11 mouse cellular contexts compared by ENCODE assay signal in the genomic region with DNA sequence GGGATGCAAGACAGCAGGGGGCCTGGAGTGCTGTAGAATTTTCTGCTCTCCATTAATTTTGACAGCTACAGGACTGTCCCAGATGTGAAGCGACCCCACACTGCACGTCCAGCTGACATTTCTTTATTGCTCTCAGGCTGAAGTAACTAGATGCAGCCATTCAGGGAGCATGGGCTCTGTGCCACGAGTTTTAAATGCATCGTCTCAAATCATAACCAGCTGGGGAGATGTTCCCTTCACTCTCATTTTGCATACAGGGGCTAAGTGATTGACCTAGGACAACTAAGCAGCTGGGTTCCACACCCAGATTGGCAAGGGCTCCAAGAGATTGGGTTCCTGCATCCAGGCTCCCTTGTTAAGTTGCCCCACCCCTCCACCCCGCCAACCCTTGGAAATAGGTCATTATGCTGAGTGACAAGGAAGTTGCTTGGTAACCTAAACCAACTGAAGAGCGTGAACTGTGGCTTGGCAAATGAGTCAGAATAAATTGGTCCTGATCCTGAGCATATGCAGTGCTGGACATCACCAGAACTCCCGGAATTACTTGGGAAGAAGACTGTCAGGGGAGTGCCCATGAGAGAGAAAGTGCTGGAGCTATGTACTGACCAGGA.
DNase-seq lines count a peak whose midpoint lies in the region; ATAC-seq lines count a peak whose summit lies in the region.
"Had no signal": no experiment of that assay in that cellular context is flagged by ENCODE, and none has a peak within 500 bp of the region (broad histone marks: within the 10 kb centered on the region; RNA-seq: fewer than 3 reads in every experiment).

No protein-coding gene starts in this region.

- no peak overlapping the region for H3K9ac ChIP-seq in hindbrain, embryonic 11.5 days (ENCODE audit: low read depth, low read length)
- no peak overlapping the region for H3K9ac ChIP-seq in hindbrain, embryonic 14.5 days
- no peak overlapping the region for H3K9ac ChIP-seq in stomach, embryonic 16.5 days (ENCODE audit: low read length)

- no peaks in the 10 kb centered on the region for H3K36me3 ChIP-seq in hindbrain, embryonic 11.5 days (ENCODE audit: control insufficient read depth, insufficient read depth, low read length)
- no peaks in the 10 kb centered on the region for H3K36me3 ChIP-seq in hindbrain, embryonic 14.5 days (replicated peaks; ENCODE audit: control insufficient read depth, insufficient read depth)
- H3K36me3 ChIP-seq in limb, embryonic 10.5 days: no peaks in the 10 kb centered on the region
- no peaks in the 10 kb centered on the region for H3K36me3 ChIP-seq in stomach, embryonic 16.5 days (ENCODE audit: control insufficient read depth, insufficient read depth, low read length)

- no peaks in the 10 kb centered on the region for H3K4me1 ChIP-seq in hindbrain, embryonic 11.5 days (replicated peaks; ENCODE audit: control insufficient read depth, insufficient read depth, low read length)
- peaks cover 12% of the 10 kb centered on the region for H3K4me1 ChIP-seq in hindbrain, embryonic 14.5 days (replicated peaks; ENCODE audit: control insufficient read depth, insufficient read depth, low read length)
- peaks cover 32% of the 10 kb centered on the region for H3K4me1 ChIP-seq in limb, embryonic 10.5 days
- H3K4me1 ChIP-seq in stomach, embryonic 16.5 days (ENCODE audit: control insufficient read depth, insufficient read depth, low read length): no peaks in the 10 kb centered on the region

- no peak overlapping the region for H3K4me2 ChIP-seq in hindbrain, embryonic 11.5 days (replicated peaks; ENCODE audit: low read depth, low read length)
- H3K4me2 ChIP-seq in hindbrain, embryonic 14.5 days (replicated peaks): no peak overlapping the region
- H3K4me2 ChIP-seq in stomach, embryonic 16.5 days (ENCODE audit: low read depth, low read length): no peak overlapping the region

- ATAC-seq in hindbrain, embryonic 11.5 days (ENCODE audit: low FRiP score): peak; percentile 25; the same call in 1 of the 2 replicates
- ATAC-seq in hindbrain, embryonic 14.5 days (ENCODE audit: low FRiP score): no peak
- ATAC-seq in stomach, embryonic 16.5 days (ENCODE audit: insufficient read depth, low FRiP score): peak; percentile 66; the same call in 1 of the 2 replicates

- no peaks in the 10 kb centered on the region; the same call in 1 of the 2 replicates for H3K27me3 ChIP-seq in hindbrain, embryonic 11.5 days (ENCODE audit: control insufficient read depth, insufficient read depth, low read length)
- no peaks in the 10 kb centered on the region for H3K27me3 ChIP-seq in hindbrain, embryonic 14.5 days (ENCODE audit: control insufficient read depth, insufficient read depth, low read length)
- H3K27me3 ChIP-seq in limb, embryonic 10.5 days (ENCODE audit: low read depth, poor library complexity, severe bottlenecking): no peaks in the 10 kb centered on the region
- no peaks in the 10 kb centered on the region for H3K27me3 ChIP-seq in stomach, embryonic 16.5 days (ENCODE audit: control insufficient read depth, insufficient read depth, low read length)

- peak; percentile 44 for DNase-seq in hindbrain, embryonic 11.5 days (ENCODE audit: low spot score)
- DNase-seq in hindbrain, embryonic 14.5 days (ENCODE audit: low spot score): no peak
- DNase-seq in thymus, postnatal 0 days (ENCODE audit: low spot score): peak; percentile 33
- no peak for DNase-seq in thymus, adult 18-20 months
- DNase-seq in limb, embryonic 10.5 days (ENCODE audit: low spot score): peak; percentile 47
- DNase-seq in urinary bladder, postnatal 10 days (ENCODE audit: low spot score): no peak
- DNase-seq in liver: no peak
- DNase-seq: adrenal gland, postnatal 14 days; cerebellum, postnatal 25 days; right cerebral cortex, postnatal 25 days had no signal

- H3K4me3 ChIP-seq in hindbrain, embryonic 11.5 days (ENCODE audit: low read depth, low read length): no peak overlapping the region
- no peak overlapping the region for H3K4me3 ChIP-seq in hindbrain, embryonic 14.5 days (replicated peaks; ENCODE audit: low read length)
- no peak overlapping the region for H3K4me3 ChIP-seq in limb, embryonic 10.5 days
- H3K4me3 ChIP-seq in stomach, embryonic 16.5 days (replicated peaks; ENCODE audit: low read length): no peak overlapping the region

- no peak overlapping the region for H3K27ac ChIP-seq in hindbrain, embryonic 11.5 days (ENCODE audit: low read depth, low read length)
- H3K27ac ChIP-seq in hindbrain, embryonic 14.5 days: no peak overlapping the region
- no peak overlapping the region for H3K27ac ChIP-seq in limb, embryonic 10.5 days
- H3K27ac ChIP-seq in stomach, embryonic 16.5 days (ENCODE audit: low read length): no peak overlapping the region

- 33% methylated on average over 7 of the region's 7 CpGs for WGBS in hindbrain, embryonic 11.5 days
- WGBS in hindbrain, embryonic 14.5 days: 29% methylated on average over 7 of the region's 7 CpGs
- WGBS in limb, embryonic 10.5 days: 28% methylated on average over 7 of the region's 7 CpGs
- 35% methylated on average over 7 of the region's 7 CpGs for WGBS in stomach, embryonic 16.5 days

- no peaks in the 10 kb centered on the region for H3K9me3 ChIP-seq in hindbrain, embryonic 11.5 days (ENCODE audit: control insufficient read depth, low read length)
- no peaks in the 10 kb centered on the region for H3K9me3 ChIP-seq in hindbrain, embryonic 14.5 days (ENCODE audit: control insufficient read depth, low read length)
- no peaks in the 10 kb centered on the region for H3K9me3 ChIP-seq in limb, embryonic 10.5 days (replicated peaks)
- H3K9me3 ChIP-seq in stomach, embryonic 16.5 days (replicated peaks; ENCODE audit: control insufficient read depth, low read length): no peaks in the 10 kb centered on the region

Comparison
In these comparisons a context has a peak if more than half of its experiments do, and no peak if none do; other contexts are left out.
1. DNase-seq: peak in hindbrain, embryonic 11.5 days (single experiment), thymus, postnatal 0 days (single experiment) and limb, embryonic 10.5 days (single experiment); none in hindbrain, embryonic 14.5 days (single experiment), thymus, adult 18-20 months (0 of 2), urinary bladder, postnatal 10 days (single experiment) and liver (single experiment).